Mouse (Mus musculus) cerebellum, adult 2 months (tissue): Measurements from ENCODE around the gene Olfr543.

Experiments
- CTCF ChIP-seq: fragments of 200-500 bp; IDR thresholded peaks from 2 replicates; pipeline ENCODE4 v1.5.1; 2011; ENCODE audit warnings: low read depth, mild to moderate bottlenecking, control low read depth, low read length, moderate library complexity, borderline replicate concordance; ENCODE audit not compliant: insufficient read depth
- POLR2A ChIP-seq: fragments of 200-500 bp; IDR thresholded peaks from 2 replicates; pipeline ENCODE4 v1.6.1; 2011; ENCODE audit warnings: low read length, control low read depth, borderline replicate concordance; ENCODE audit not compliant: insufficient read depth

DNA sequence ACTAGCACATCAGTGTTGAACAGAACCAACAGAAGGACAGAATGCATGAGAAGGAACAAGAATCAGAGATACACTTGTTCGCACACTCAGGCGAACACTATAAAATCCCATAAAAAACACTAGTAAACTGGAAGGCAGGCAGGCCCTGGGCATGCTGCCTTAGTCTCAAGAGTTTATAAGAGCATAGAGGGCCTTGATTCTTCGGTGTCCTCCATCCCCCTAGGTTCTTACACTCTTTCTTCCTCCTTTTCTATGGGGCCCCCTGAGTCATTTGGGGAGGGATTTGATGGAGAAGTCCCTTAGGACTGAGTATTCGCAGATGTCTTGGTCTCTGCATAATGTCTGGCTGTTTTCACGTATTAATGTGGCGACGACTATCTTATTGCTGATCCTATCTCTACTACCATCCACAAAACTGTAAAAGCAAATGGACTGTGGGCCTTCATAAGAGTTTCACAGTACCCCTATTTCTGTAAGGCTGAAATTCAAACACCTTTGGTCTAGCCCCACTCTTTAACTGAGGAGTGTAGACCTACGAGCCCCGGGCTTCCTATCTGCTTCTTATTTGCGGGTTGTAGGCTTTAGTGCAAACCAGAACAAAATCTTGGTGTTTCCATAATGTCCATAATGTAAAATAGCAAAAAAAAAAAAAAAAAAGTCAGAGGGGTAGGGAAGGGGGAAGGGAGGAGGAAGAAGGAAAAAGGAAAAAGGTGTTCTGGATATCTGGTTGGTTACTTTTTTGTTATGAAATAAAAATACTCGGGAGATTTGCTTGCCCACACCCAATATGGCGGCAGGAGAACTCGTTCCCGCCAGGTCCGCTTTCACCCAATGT is 40.4 kb downstream of the Olfr543 start:
- TF ChIP-seq CTCF (no peak), POLR2A (no peak)
